Mouse (Mus musculus) heart, postnatal 25 days (tissue): ENCODE measurements around the gene Gstt1. TPM values are rescaled to one million over a fixed set of nuclear protein-coding genes. Genes with fewer than 3 reads are reported as not detected.

Experiments used
- DNase-seq: peaks from one replicate; pipeline ENCODE4 v3.0.0; 2022; ENCODE audit warnings: low spot score
- intact Hi-C: fragments of 180-260 bp; cut with DNase I; formaldehyde crosslinking; loops from one replicate; pipeline ENCODE4 v1.15.1; 2025
- total RNA-seq, 2 experiments: library from RNA; stranded (reverse); gene quantifications; 2 replicates each; pipeline ENCODE4 v1.2.3; 2021

The Gstt1 gene
- total RNA-seq, 2 experiments from 2014 or later: 12.2 to 13.4 TPM

GRCm38 (mm10) chr10:75822443-75822842 is 24.1 kb upstream of the Gstt1 start, which contains the start of gene Gstt4:
TSS of gene Gstt4 (minus strand) at chr10:75822543.
- intact Hi-C loops: no loop called here
- DNase-seq: no peak

DNA sequence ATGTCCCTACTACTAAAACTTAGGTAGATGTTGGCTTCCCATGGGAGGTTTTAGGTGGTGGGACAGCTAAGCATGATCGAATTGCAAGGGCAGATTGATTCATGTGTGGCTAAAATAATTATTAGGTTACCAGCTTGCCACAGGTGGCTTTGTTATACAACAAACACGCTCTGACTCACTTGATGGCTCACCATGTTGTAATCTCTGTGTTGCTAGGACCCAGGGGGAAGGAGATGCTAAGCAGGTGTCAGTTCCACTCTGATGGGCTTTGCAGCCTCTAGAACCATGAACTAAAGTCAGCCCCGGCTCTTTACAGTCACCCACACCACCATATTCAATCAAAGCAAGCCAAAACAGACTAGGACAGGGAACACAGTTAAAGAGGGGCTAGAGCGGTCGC is 21.5 kb upstream of the Gstt1 start:
- DNase-seq: no peak
- intact Hi-C loops: no loop called here

DNA sequence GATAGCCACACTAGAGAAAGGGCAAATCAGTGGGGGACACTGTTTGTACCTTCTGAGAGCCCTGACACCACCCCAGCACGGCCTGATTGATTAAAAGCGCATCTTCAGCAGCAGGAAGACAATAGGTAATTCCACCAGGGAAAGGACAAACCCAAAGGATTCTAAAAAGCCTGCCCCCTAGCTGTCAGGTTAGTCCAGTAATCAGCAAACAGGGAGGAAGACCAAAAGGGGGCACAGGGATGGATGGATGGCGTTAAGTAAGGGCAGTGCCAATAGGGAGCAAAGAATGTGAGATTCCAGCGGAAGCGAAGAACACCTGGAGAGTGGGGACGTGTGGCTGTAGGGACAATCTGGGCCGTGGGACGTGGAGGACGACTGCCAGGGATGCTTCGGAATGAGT is 20.3 kb upstream of the Gstt1 start:
- intact Hi-C loops: no loop called here
- DNase-seq: no peak

DNA sequence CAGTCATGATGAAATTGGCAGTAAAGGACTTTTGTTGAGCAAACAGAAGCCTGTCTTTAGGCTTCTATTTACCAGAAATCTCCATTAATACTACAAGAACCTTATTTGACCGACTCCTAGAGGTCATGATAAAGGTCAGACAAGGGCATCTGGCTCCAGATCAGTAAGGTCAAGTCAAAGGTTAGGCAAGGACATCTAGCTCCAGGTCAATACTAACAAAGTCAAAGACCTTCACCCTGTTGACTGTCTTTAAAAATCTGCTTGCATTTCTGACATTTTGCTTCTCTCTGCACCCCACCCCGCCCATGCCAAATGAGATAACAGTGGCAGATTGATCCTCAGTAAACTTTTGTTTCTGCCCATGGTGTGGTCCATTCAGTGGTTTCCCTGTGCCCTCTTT is 5.8 kb upstream of the Gstt1 start:
- intact Hi-C loops: no loop called here
- DNase-seq: no peak

- peak; percentile 56 for DNase-seq
- intact Hi-C loops: loop anchor here (2.0 kb wide), 1 partner anchor 59 kb away; no protein-coding TSS in a partner anchor
These were observed 687 bp downstream of the Gstt1 start for GRCm38 (mm10) chr10:75797619-75798175.

DNA sequence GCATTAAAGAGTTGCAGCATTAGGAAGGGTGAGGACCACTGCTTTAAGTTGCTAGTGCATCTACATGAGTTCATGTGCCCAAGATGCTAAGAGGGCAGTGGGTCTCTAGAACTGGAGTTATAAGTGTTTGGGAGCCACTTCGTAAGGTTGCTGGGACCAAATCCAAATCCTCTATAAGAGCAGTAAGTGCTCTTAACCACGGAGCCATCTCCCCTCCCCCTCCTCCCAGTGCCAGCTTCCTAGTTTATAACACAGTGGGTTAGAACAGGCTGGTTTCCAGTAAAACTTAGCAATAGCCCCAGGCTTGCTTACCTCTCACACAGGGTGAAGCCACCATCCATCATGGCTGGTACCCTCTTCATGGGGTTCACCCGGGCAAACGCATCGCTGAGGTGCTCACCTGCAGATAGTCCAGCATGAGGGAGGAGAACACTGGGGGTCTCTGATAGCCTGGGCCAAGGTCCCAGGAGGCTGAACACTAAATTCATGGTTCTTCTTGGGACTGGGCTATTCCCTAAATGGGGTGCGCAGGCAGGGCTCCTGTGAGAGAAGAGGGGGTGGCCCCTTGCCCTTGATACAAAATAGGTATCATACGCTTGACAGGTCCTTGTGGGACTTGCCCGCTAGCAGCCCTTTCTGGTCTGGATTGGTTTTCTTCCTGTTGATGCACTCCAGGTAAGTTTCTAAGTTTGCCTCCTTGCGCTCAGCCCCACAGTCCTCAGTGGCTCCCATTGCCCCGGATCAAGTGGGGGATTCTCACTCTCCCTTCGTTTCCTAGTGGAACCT is 1.5 kb downstream of the Gstt1 start:
- DNase-seq: no peak
- intact Hi-C loops: no loop called here

GRCm38 (mm10) chr10:75794880-75795279 is 3.5 kb downstream of the Gstt1 start:
- DNase-seq: no peak
- intact Hi-C loops: no loop called here

DNA sequence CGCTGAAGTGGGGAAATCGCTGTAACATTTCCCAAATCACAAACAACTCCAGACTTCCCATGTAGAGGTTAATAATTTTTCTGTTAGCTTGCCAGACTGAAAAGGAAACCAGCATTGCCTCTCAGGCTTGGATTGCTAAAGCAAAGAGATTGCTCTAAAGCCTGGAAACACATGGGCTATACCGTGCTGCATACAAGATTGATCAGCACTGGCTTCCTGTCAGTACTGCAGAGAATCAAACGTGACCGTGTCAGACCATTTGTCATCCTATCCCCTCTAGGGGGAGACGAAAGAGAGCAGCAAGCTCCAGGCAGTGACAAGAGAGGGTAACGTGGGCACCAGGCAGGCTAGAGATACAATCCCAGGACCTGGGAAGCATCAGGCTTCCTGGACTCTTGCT is 7.6 kb downstream of the Gstt1 start:
- no peak for DNase-seq
- intact Hi-C loops: no loop called here

DNA sequence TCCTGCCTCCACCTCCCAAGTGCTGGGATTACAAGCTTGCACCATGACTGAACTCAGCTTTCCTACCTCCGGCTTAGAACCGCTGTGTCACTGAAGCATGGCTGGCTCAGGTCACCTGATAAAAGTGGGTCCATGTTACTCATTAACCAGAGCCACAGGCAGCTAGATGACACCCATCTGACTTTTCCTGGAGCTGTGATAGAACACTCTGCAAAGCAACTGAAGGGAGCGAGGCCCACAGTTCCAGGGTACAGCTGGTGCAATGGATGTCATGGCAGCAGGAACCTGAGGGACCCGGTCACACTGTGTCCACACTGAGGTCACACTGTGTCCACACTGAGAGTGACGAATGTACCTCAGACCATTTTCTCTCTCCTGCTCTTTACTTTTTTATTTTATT is 8.5 kb downstream of the Gstt1 start:
- intact Hi-C loops: no loop called here
- DNase-seq: no peak

DNA sequence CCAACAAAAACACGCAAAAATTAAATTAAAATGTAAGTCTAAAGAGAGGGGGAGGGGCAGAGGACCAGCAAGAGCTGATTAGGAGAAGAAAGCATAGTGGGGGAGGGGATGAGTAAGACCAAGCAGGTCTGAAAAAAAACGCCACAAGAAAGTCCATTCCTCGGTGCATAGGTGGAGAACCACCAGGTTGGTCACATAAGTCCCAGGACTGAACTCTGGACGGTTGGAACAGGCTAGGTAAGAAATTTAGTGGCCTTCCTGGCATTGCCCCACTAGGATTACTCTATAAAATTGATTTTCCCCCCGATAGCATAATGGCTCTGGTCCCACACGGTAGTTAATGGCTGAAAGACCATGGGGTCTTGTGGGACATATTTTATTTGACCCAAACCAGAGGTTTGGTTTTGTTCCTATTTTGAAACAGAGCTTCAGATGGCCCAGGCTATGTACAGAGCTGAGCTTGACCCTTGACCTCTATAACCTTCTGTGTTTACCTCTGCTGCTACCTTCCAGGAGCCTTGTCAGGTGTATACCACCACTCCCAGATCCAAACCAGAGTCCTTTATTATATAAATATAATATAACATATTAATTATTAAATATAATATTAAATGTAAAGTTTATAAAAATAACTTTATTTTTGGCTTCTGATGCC is 9.2 kb downstream of the Gstt1 start:
- intact Hi-C loops: no loop called here
- no peak for DNase-seq

GRCm38 (mm10) chr10:75788277-75788676 is 10.1 kb downstream of the Gstt1 start:
- intact Hi-C loops: no loop called here
- DNase-seq: no peak

GRCm38 (mm10) chr10:75785442-75785841 is 12.9 kb downstream of the Gstt1 start:
- no peak for DNase-seq
- intact Hi-C loops: no loop called here

DNA sequence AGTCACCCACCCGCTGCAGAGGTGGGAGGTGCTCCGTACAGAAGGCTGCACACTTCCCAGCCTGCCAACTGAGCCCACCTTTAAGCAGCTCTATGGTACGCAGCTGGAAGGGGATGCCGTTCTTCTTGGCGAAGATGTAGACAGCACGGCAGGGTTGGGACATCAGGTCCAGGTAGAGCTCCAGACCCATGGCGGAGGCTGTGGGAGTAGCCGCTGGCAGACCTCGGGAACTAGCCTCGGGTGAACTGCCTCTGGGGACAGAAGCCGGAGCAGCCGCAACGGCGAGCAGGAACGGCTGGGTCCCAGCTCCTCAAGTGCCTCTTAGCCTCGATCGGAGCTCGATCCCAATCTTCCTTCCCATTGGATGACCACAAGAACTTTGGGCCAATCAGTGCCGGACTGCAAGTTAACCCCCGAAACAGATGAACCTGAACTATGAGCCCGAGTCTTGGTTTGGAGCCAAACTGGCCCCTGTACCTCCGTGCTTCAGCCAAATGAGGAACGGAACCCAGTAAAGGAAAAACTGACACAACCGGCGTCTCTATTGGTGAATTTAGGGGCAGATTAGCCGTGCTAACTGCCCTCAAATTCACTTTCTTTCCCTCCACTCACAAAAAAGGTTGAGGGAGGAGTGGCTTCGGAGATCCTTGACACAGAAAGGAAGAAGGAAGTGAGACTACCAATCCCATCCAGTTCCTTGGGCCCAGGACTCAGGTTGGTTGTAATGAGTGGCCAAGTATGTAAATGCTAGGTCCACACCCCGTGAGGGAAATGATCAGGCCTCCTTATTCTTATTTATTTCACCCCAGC is 17.4 kb downstream of the Gstt1 start, which contains the start of the genes Gm20441 and Gstt3:
TSS of gene Gm20441 (minus strand) at position 186 of the 810 bp plus-strand sequence.
TSS of gene Gstt3 (minus strand) at position 646 of the 810 bp plus-strand sequence.
- intact Hi-C loops: no loop called here
- DNase-seq: peak; percentile 66

- intact Hi-C loops: no loop called here
These were observed 18.9 kb downstream of the Gstt1 start for GRCm38 (mm10) chr10:75779206-75780174.

GRCm38 (mm10) chr10:75777885-75778284 is 20.5 kb downstream of the Gstt1 start:
- no peak for DNase-seq
- intact Hi-C loops: no loop called here

More at GRCm38 (mm10) chr10:75779206-75780174, 18.9 kb downstream of the Gstt1 start:
- no peak for DNase-seq

GRCm38 (mm10) chr10:75776562-75776961 is 21.8 kb downstream of the Gstt1 start:
- intact Hi-C loops: no loop called here
- DNase-seq: no peak

DNA sequence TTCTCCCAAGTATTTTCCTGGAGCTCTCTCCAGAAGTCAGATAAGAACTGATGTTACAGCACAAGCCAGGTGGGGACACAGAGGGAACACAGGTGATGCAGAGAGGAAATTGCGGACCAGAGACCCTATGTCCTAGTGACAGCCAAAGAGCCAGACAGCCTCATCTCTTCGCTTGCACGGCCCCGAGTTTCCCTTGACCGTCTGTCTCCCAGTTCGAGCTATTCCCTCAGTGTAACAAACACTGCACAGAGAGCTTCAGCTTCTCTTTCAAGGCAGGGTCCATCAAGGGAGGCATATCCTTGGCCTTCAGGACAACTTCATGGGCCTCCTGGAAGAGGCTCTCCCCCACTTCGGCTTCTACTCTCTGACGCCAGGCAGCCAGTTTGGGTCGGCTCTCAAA is 23.8 kb downstream of the Gstt1 start:
- intact Hi-C loops: loop anchor here (5.0 kb wide), 1 partner anchor 58 kb away; no protein-coding TSS in a partner anchor
- DNase-seq: no peak

DNA sequence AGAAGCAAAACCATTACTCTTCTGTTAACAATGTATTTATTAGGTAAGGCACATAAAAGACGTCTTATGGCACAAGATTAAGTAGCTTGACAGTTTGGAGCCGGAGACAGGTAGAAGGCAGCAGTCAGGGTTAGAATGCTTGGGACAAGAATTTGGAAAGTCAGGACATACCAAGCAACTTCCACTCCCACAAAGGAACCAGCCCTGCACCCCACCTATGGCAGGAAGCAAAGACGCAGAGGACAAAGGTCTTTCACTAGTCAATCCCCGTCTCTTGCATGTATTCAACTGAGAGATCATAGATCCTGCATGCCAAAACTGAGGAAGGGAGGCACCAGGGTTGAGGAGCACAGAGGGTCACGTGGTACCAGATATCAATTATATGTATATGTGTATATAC is 24.3 kb downstream of the Gstt1 start:
- intact Hi-C loops: loop anchor here (5.0 kb wide), 1 partner anchor 58 kb away; no protein-coding TSS in a partner anchor
- DNase-seq: no peak
